Mouse (Mus musculus) embryonic stem cell, embryonic (primary cell): ENCODE results near the gene Tmem30b.

Experiments used
- CTCF ChIA-PET, 4 experiments: fragments of 300-600 bp in 2 of 4; fragments of 350-600 bp in 2 of 4; sonication (Branson Sonifier 250); formaldehyde crosslinking; loops; one replicate each; lab custom pipeline; 2022; ENCODE audit warnings: inconsistent platforms in 2 of 4; lab: Charles Lee
- POLR2A ChIA-PET, 4 experiments: fragments of 300-600 bp in 2 of 4; fragments of 350-600 bp in 2 of 4; sonication (Branson Sonifier 250); formaldehyde crosslinking; loops; one replicate each; lab custom pipeline; 2022; ENCODE audit warnings: antibody characterized with exemption in 4 of 4, inconsistent platforms in 1 of 4; lab: Charles Lee

Tmem30b gene

GRCm38 (mm10) chr12:73506648-73507047, 39.5 kb downstream of the Tmem30b start:
- ChIA-PET CTCF (interaction anchor here in 3 of 4 experiments (1.6 to 3.5 kb wide), 3 partner anchors 10 to 11 kb away, joined by 6 to 21 read pairs (median 12); no protein-coding TSS in a partner anchor), POLR2A (interaction anchor here in 2 of 4 experiments (1.3 to 1.4 kb wide), 2 partner anchors 10 to 11 kb away, joined by 4 to 5 read pairs; no protein-coding TSS in a partner anchor)

GRCm38 (mm10) chr12:73500689-73501326, 45.4 kb downstream of the Tmem30b start:
- POLR2A ChIA-PET: interaction anchor here in 2 of 4 experiments (0.6 to 1.2 kb wide), 2 partner anchors 8 to 464 kb away, joined by 3 read pairs; no protein-coding TSS in a partner anchor

GRCm38 (mm10) chr12:73495172-73495571, 51.0 kb downstream of the Tmem30b start:
- ChIA-PET CTCF (interaction anchor here in 2 of 4 experiments (0.6 to 0.7 kb wide), 2 partner anchors 23 to 179 kb away, joined by 3 to 4 read pairs; no protein-coding TSS in a partner anchor), POLR2A (no interaction called here)

More at GRCm38 (mm10) chr12:73500689-73501326, 45.4 kb downstream of the Tmem30b start:
- CTCF ChIA-PET: interaction anchor here in 2 of 4 experiments (0.6 to 1.3 kb wide), 2 partner anchors 17 to 49 kb away, joined by 3 read pairs; no protein-coding TSS in a partner anchor

- ChIA-PET CTCF (interaction anchor here in 3 of 4 experiments (0.5 to 2.2 kb wide), 4 partner anchors 24 to 1646 kb away, joined by 3 to 6 read pairs (median 3); no protein-coding TSS in a partner anchor), POLR2A (no interaction called here)
Observed at GRCm38 (mm10) chr12:73493929-73494530, 52.2 kb downstream of the Tmem30b start.
